Mouse (Mus musculus) G1E (cell line): Measurements from ENCODE around the gene Gpr65. TPM values are rescaled to one million over a fixed set of nuclear protein-coding genes. Genes with fewer than 3 reads are reported as not detected.

ENCODE experiments used
- ATAC-seq: 2 replicates; pipeline ENCODE4 v1.8.0; 2016; ENCODE audit warnings: mild to moderate bottlenecking; ENCODE audit not compliant: insufficient number of reproducible peaks, poor library complexity, low FRiP score, severe bottlenecking; ENCODE audit errors: extremely low read depth
- DNase-seq: peaks from one replicate; pipeline ENCODE4 v3.0.0; 2012; ENCODE audit warnings: low spot score
- H3K27me3 ChIP-seq: 2 replicates; pipeline ENCODE4 v1.6.1; 2012; ENCODE audit warnings: mild to moderate bottlenecking, low read length, inconsistent platforms; ENCODE audit not compliant: insufficient read depth
- H3K36me3 ChIP-seq: replicated peaks from 2 replicates; pipeline ENCODE3; 2012; ENCODE audit warnings: mild to moderate bottlenecking, inconsistent platforms
- H3K4me1 ChIP-seq: 2 replicates; pipeline ENCODE4 v1.6.1; 2012; ENCODE audit warnings: low read depth, low read length, inconsistent platforms, mixed read lengths; ENCODE audit not compliant: insufficient read depth
- H3K4me3 ChIP-seq: 2 replicates; pipeline ENCODE4 v1.5.1; 2012; ENCODE audit warnings: low read depth, mild to moderate bottlenecking, inconsistent platforms, low read length, moderate library complexity, mixed read lengths
- H3K9me3 ChIP-seq: replicated peaks from 2 replicates; pipeline ENCODE4 v1.6.1; 2012; ENCODE audit warnings: inconsistent platforms
- CTCF ChIP-seq: IDR thresholded peaks from 2 replicates; pipeline ENCODE4 v1.5.1; 2012; ENCODE audit warnings: low read depth, low read length, inconsistent platforms, mixed read lengths
- GATA1 ChIP-seq: IDR thresholded peaks from 2 replicates; pipeline ENCODE4 v1.6.1; 2012; ENCODE audit warnings: borderline replicate concordance, low read length, inconsistent platforms, mixed read lengths
- GATA2 ChIP-seq: IDR thresholded peaks from 2 replicates; pipeline ENCODE4 v1.6.1; 2012; ENCODE audit warnings: low read depth, low read length, inconsistent platforms, borderline replicate concordance
- POLR2AphosphoS5 ChIP-seq: IDR thresholded peaks from 2 replicates; pipeline ENCODE4 v1.6.1; 2012; ENCODE audit warnings: low read depth, low read length, inconsistent platforms; ENCODE audit not compliant: insufficient replicate concordance
- TAL1 ChIP-seq: conservative IDR thresholded peaks from 2 replicates; pipeline ENCODE4 v1.6.1; 2012; ENCODE audit warnings: low read depth, low read length, inconsistent platforms, mixed read lengths
- polyA plus RNA-seq: library from polyadenylated mRNA; stranded (reverse); fragments of >175 nt; gene quantifications from 2 replicates; pipeline ENCODE4 v1.2.3, GENCODE M21; 2012
- total RNA-seq, 2 experiments: library from RNA; stranded (forward) in 1 of 2; stranded (reverse) in 1 of 2; fragments of 200-1000 nt in 1 of 2; fragments of >200 nt in 1 of 2; fragmentation: Nextera tagmentation in 1 of 2; gene quantifications; 2 replicates each; pipeline ENCODE4 v1.2.3; 2014 to 2017

The Gpr65 gene
- total and polyA plus RNA-seq, 3 experiments: 2.4 to 232 (median 144) TPM

DNA sequence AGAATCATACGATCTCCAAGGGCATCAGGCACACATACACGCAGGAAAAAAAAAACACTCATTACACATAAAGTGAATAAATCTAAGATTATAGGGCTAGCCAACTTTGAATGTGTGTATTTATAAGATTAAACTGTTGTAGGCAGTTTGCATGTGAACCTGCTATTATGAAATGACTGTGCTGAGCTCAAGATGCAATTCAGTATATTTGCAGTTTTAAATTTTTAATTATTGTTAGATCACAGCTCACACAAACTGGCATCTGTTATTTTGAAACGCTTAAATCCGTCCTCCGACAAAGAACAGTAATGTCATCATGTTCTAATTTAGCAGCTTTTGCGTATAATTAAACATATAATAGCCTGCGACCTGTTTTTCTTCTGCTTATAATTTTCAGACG lies 12.6 kb downstream of the Gpr65 start:
- Histone ChIP-seq H3K27me3 (no peaks in the 10 kb centered on the region), H3K36me3 (peaks cover 12% of the 10 kb centered on the region), H3K4me3 (no peak overlapping the region), H3K9me3 (no peaks in the 10 kb centered on the region), H3K4me1 (peaks cover 13% of the 10 kb centered on the region)
- TF ChIP-seq GATA1: no peak
- TF ChIP-seq CTCF: no peak
- no peak for TF ChIP-seq POLR2AphosphoS5
- TF ChIP-seq TAL1: no peak
- TF ChIP-seq GATA2: no peak
- no peak for ATAC-seq
- DNase-seq: no peak

DNA sequence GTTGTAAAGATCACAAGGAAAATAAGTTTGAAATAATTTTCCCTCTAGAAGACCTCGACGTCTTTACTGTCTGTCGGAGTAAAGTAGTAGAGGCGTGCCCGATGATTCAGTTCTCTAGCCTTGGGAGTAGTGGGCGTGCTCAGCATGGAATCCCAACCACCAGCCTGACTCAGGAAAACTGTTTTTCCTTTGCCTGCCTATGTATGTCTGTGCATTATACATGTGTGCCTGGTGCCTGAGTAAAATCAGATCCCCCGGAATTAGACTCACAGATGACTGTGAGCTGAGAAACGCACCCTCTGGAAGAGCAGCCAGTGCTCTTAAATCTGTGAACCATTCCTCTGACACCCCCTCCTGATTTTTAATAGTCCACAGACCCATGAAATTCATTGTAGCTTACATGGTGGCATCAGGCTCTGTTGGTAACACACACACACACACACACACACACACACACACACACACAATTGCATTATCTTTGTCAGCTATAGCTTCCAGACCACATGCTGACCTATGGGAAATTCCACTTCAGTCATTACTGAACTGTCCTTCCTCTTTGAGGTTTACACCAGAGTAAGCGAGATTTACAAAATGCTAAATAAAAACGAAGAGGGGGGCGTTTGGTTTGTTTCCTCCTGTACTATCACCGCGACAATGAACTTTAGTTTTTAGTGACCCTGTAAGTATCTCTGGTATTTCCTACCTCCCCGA lies 14.5 kb downstream of the Gpr65 start:
- Histone ChIP-seq H3K4me3 (no peak overlapping the region), H3K4me1 (peaks cover 13% of the 10 kb centered on the region), H3K36me3 (peaks cover 6% of the 10 kb centered on the region), H3K9me3 (no peaks in the 10 kb centered on the region), H3K27me3 (no peaks in the 10 kb centered on the region; the same call in 1 of the 2 replicates)
- no peak for ATAC-seq
- no peak for DNase-seq
- no peak for TF ChIP-seq GATA2
- no peak for TF ChIP-seq CTCF
- TF ChIP-seq TAL1: no peak
- TF ChIP-seq GATA1: no peak
- no peak for TF ChIP-seq POLR2AphosphoS5

DNA sequence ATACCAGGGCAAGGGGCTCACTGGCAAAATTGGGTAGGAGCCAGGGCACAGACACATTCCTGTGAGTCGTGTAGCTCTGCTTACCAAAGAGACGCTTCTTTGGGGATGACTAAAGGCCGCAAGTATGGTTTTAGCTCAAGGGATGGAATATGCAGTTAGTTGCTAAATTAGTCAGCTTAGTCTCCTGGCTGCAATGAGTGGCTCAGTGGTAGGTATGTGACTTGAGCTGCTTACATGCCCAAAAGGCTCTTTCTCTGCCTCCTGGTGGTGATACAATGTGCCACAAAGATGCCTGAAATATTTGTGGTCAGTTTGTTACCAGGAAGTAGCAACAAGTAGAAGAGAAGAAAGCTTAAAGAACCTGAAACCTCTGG lies 15.0 kb downstream of the Gpr65 start:
- TF ChIP-seq POLR2AphosphoS5 (no peak), CTCF (no peak), GATA1 (no peak), GATA2 (no peak), TAL1 (no peak)
- H3K27me3 ChIP-seq: no peaks in the 10 kb centered on the region; the same call in 1 of the 2 replicates
- H3K4me1 ChIP-seq: peaks cover 10% of the 10 kb centered on the region
- ATAC-seq (no peak), DNase-seq (no peak)
- no peaks in the 10 kb centered on the region for H3K9me3 ChIP-seq
- peaks cover 3% of the 10 kb centered on the region for H3K36me3 ChIP-seq
- H3K4me3 ChIP-seq: no peak overlapping the region

DNA sequence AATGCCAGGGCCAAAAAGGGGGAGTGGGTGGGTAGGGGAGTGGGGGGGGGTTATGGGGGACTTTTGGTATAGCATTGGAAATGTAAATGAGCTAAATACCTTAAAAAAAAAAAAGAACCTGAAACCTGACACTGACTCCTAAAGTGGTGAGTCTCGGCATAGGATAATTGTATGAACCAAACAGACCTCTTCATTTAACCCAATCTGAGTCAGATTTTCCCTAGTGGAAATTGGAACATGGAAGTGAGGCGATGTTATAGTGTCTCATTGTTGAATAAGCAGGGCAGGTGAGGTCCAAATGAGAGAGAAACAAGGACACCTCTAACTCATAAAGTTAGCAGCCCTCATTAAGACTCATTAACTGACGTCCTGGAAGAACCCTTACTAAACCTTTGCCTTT lies 16.0 kb downstream of the Gpr65 start:
- TF ChIP-seq GATA1 (no peak), GATA2 (no peak), TAL1 (no peak), CTCF (no peak), POLR2AphosphoS5 (no peak)
- Histone ChIP-seq H3K4me1 (peaks cover 10% of the 10 kb centered on the region), H3K36me3 (no peaks in the 10 kb centered on the region), H3K4me3 (no peak overlapping the region), H3K27me3 (no peaks in the 10 kb centered on the region; the same call in 1 of the 2 replicates), H3K9me3 (no peaks in the 10 kb centered on the region)
- DNase-seq (no peak), ATAC-seq (no peak)

DNA sequence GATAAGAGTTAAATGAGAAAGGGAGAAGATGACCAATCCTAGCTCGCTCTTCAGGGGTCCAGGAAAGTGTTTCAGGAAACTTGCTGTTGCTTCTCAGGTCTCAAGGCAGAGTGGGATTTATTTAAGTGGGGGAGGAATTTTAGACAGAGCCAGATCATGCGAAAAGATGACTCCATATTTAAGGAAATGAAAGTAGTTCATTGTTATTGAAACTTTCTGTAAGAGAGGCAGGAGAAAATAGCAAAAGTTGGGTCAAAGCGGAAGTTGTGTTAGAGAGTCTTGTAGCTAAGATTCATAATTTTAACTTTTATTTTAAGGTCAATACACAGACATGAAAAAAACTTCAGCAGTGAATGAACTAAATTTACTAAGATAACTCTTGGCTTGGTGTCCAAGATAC lies 22.0 kb downstream of the Gpr65 start:
- Histone ChIP-seq H3K9me3 (no peaks in the 10 kb centered on the region), H3K4me1 (no peaks in the 10 kb centered on the region), H3K36me3 (no peaks in the 10 kb centered on the region), H3K4me3 (no peak overlapping the region), H3K27me3 (no peaks in the 10 kb centered on the region; the same call in 1 of the 2 replicates)
- no peak for ATAC-seq
- DNase-seq: no peak
- TF ChIP-seq CTCF (no peak), POLR2AphosphoS5 (no peak), GATA2 (no peak), TAL1 (no peak), GATA1 (no peak)

DNA sequence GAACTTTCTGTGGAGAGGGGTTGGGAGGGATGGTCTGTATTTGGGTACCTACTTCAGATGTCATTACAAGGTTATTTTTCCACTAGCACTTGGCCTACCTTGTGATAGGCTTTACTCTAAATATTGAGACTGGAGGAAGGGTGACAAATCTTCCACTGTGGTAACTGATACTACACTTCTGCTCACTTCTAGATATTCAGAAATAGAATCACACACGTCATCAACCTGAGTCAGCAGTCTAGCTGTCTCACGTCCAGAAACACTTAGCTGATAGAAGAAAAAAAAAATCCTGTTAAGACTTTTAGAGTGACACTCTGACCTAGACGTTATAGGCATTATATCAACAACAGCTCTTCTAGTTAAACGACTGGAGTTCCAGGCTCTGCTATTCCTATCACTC lies 23.8 kb downstream of the Gpr65 start:
- Histone ChIP-seq H3K36me3 (no peaks in the 10 kb centered on the region), H3K4me3 (no peak overlapping the region), H3K9me3 (no peaks in the 10 kb centered on the region), H3K27me3 (no peaks in the 10 kb centered on the region), H3K4me1 (no peaks in the 10 kb centered on the region)
- peak; percentile 35; the same call in 1 of the 2 replicates for ATAC-seq
- TF ChIP-seq POLR2AphosphoS5: no peak
- no peak for TF ChIP-seq GATA2
- DNase-seq: no peak

DNA sequence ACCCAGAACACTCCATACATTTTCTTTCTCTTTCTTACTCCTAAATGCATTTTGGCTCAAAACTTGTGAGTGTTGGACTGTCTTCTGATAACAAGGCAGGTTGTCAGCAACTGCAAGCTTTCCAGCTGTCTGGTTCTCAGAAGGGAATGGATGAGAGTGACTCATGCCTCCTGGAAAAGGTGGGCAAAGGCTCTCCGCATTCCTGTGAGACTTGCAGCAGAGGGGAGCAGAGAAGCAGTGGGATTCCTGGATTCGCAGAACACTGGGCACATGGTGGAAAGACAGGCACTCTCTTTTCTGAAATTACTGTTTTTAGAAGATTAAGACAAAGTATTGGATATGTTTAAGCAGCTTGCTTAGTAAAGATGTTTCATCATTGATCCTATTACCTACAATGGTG lies 25.8 kb downstream of the Gpr65 start:
- Histone ChIP-seq H3K27me3 (peaks cover 3% of the 10 kb centered on the region; the same call in 1 of the 2 replicates), H3K36me3 (no peaks in the 10 kb centered on the region), H3K9me3 (no peaks in the 10 kb centered on the region), H3K4me3 (no peak overlapping the region), H3K4me1 (no peaks in the 10 kb centered on the region)
- ATAC-seq (no peak), DNase-seq (no peak)
- TF ChIP-seq GATA2 (no peak), TAL1 (no peak), CTCF (no peak), GATA1 (no peak), POLR2AphosphoS5 (no peak)
